Mouse (Mus musculus) embryonic fibroblast, embryonic 13.5 days (primary cell): ENCODE measurements around the gene Slc9a9.

Source experiments
- CTCF ChIP-seq: IDR thresholded peaks from 2 replicates; pipeline ENCODE4 v1.5.1; 2011; ENCODE audit warnings: mild to moderate bottlenecking, control low read depth, low read length, moderate library complexity, borderline replicate concordance; ENCODE audit not compliant: insufficient read depth
- POLR2A ChIP-seq: IDR thresholded peaks from 2 replicates; pipeline ENCODE4 v1.6.1; 2011; ENCODE audit warnings: low read depth, mild to moderate bottlenecking, control low read depth, low read length, moderate library complexity

GRCm38 (mm10) chr9:94840398-94840797 lies 170.7 kb downstream of the Slc9a9 start:
- TF ChIP-seq CTCF (no peak), POLR2A (no peak)
